Mouse (Mus musculus): ENCODE measurements around the gene Csta1. TPM values are rescaled to one million over a fixed set of nuclear protein-coding genes. Genes with fewer than 3 reads are reported as not detected.
"Not testable (repeated sequence)": the region's sequence is repeated elsewhere in the genome, so short reads cannot be mapped to it uniquely, and the experiment has no call there.

Csta1 gene
- 11.4 and 17.2 TPM in 2 replicates for polyA plus RNA-seq (2015; fragmentation: Nextera tagmentation; extraction: Ambion mirVana)

- no peaks in the 10 kb centered on the region for H3K9me3 ChIP-seq (replicated peaks)
- no peak within 1 kb of the TSS for H3K4me3 ChIP-seq (replicated peaks)
- no peak for ATAC-seq (ENCODE audit: insufficient number of reproducible peaks, low FRiP score, low TSS enrichment, low read depth)
- H3K9ac ChIP-seq: no peak within 1 kb of the TSS
- H3K4me2 ChIP-seq (replicated peaks): no peak within 1 kb of the TSS
- H3K36me3 ChIP-seq: no peaks in the 10 kb centered on the region
- no peaks in the 10 kb centered on the region for H3K27me3 ChIP-seq
- H3K27ac ChIP-seq (replicated peaks): peak within 1 kb of the TSS; percentile 39
- H3K4me1 ChIP-seq: no peaks in the 10 kb centered on the region
- 54% methylated on average over 1 of the region's 1 CpGs for WGBS
Measured at GRCm38 (mm10) chr16:36131141-36131540, at the start of gene Csta1. Csta1 (minus strand) TSS chr16:36131241.

- no peak for ATAC-seq (ENCODE audit: insufficient number of reproducible peaks, low FRiP score, low TSS enrichment, low read depth)
- WGBS: 77% methylated on average over 2 of the region's 2 CpGs
- no peak overlapping the region for H3K9ac ChIP-seq
- no peaks in the 10 kb centered on the region for H3K9me3 ChIP-seq (replicated peaks)
- no peaks in the 10 kb centered on the region for H3K4me1 ChIP-seq
- H3K27me3 ChIP-seq: no peaks in the 10 kb centered on the region
- H3K27ac ChIP-seq (replicated peaks): no peak overlapping the region
- no peaks in the 10 kb centered on the region for H3K36me3 ChIP-seq
- H3K4me2 ChIP-seq (replicated peaks): no peak overlapping the region
- H3K4me3 ChIP-seq (replicated peaks): no peak overlapping the region
Measured at GRCm38 (mm10) chr16:36179910-36180309, 48.9 kb upstream of the Csta1 start.

- Histone ChIP-seq H3K36me3 (no peaks in the 10 kb centered on the region), H3K27me3 (no peaks in the 10 kb centered on the region), H3K27ac (replicated peaks) (no peak overlapping the region), H3K4me3 (replicated peaks) (no peak overlapping the region), H3K4me1 (no peaks in the 10 kb centered on the region), H3K4me2 (replicated peaks) (no peak overlapping the region), H3K9ac (no peak overlapping the region), H3K9me3 (replicated peaks) (no peaks in the 10 kb centered on the region)
- ATAC-seq (ENCODE audit: insufficient number of reproducible peaks, low FRiP score, low TSS enrichment, low read depth): no peak
Measured at GRCm38 (mm10) chr16:36176108-36176507, 45.1 kb upstream of the Csta1 start.

- H3K4me2 ChIP-seq (replicated peaks); H3K4me3 ChIP-seq (replicated peaks); H3K36me3 ChIP-seq; H3K9ac ChIP-seq; H3K27ac ChIP-seq (replicated peaks); H3K9me3 ChIP-seq (replicated peaks); ATAC-seq (ENCODE audit: insufficient number of reproducible peaks, low FRiP score, low TSS enrichment, low read depth); H3K27me3 ChIP-seq; H3K4me1 ChIP-seq: not testable (repeated sequence)
- WGBS: 76% methylated on average over 9 of the region's 10 CpGs
Measured at GRCm38 (mm10) chr16:36167841-36168240, 36.8 kb upstream of the Csta1 start.

GRCm38 (mm10) chr16:36156402-36156975, 25.4 kb upstream of the Csta1 start, which contains the start of gene Stfa2l1:
Stfa2l1 (plus strand) TSS chr16:36156811.
- H3K36me3 ChIP-seq: no peaks in the 10 kb centered on the region
- no peak within 1 kb of the TSS for H3K4me3 ChIP-seq (replicated peaks)
- no peak within 1 kb of the TSS for H3K9ac ChIP-seq
- no peaks in the 10 kb centered on the region for H3K4me1 ChIP-seq
- H3K27ac ChIP-seq (replicated peaks): no peak within 1 kb of the TSS
- H3K27me3 ChIP-seq: no peaks in the 10 kb centered on the region
- H3K4me2 ChIP-seq (replicated peaks): no peak within 1 kb of the TSS
- H3K9me3 ChIP-seq (replicated peaks): no peaks in the 10 kb centered on the region
- no peak for ATAC-seq (ENCODE audit: insufficient number of reproducible peaks, low FRiP score, low TSS enrichment, low read depth)

GRCm38 (mm10) chr16:36138201-36138600, 7.2 kb upstream of the Csta1 start:
- H3K9ac ChIP-seq: no peak overlapping the region
- H3K4me3 ChIP-seq (replicated peaks): no peak overlapping the region
- H3K27me3 ChIP-seq: no peaks in the 10 kb centered on the region
- H3K4me2 ChIP-seq (replicated peaks): no peak overlapping the region
- H3K9me3 ChIP-seq (replicated peaks): no peaks in the 10 kb centered on the region
- ATAC-seq (ENCODE audit: insufficient number of reproducible peaks, low FRiP score, low TSS enrichment, low read depth): no peak
- WGBS: 76% methylated on average over 2 of the region's 2 CpGs
- no peak overlapping the region for H3K27ac ChIP-seq (replicated peaks)
- no peaks in the 10 kb centered on the region for H3K36me3 ChIP-seq
- H3K4me1 ChIP-seq: no peaks in the 10 kb centered on the region

GRCm38 (mm10) chr16:36128092-36128491, 2.9 kb downstream of the Csta1 start:
- WGBS: 84% methylated on average over 7 of the region's 7 CpGs

GRCm38 (mm10) chr16:36115751-36116150, 15.3 kb downstream of the Csta1 start:
- H3K4me2 ChIP-seq (replicated peaks); H3K36me3 ChIP-seq; ATAC-seq (ENCODE audit: insufficient number of reproducible peaks, low FRiP score, low TSS enrichment, low read depth); H3K4me1 ChIP-seq; H3K4me3 ChIP-seq (replicated peaks); H3K9ac ChIP-seq; H3K9me3 ChIP-seq (replicated peaks); H3K27ac ChIP-seq (replicated peaks); H3K27me3 ChIP-seq: not testable (repeated sequence)
- 91% methylated on average over 6 of the region's 6 CpGs for WGBS

More at GRCm38 (mm10) chr16:36128092-36128491, 2.9 kb downstream of the Csta1 start:
- Histone ChIP-seq H3K4me1 (no peaks in the 10 kb centered on the region), H3K9ac (no peak overlapping the region), H3K27ac (replicated peaks) (no peak overlapping the region), H3K9me3 (replicated peaks) (no peaks in the 10 kb centered on the region), H3K27me3 (no peaks in the 10 kb centered on the region), H3K4me2 (replicated peaks) (no peak overlapping the region), H3K4me3 (replicated peaks) (no peak overlapping the region), H3K36me3 (no peaks in the 10 kb centered on the region)
- ATAC-seq (ENCODE audit: insufficient number of reproducible peaks, low FRiP score, low TSS enrichment, low read depth): no peak

- ATAC-seq (ENCODE audit: insufficient number of reproducible peaks, low FRiP score, low TSS enrichment, low read depth); H3K27ac ChIP-seq (replicated peaks); H3K4me1 ChIP-seq; H3K4me2 ChIP-seq (replicated peaks); H3K4me3 ChIP-seq (replicated peaks); H3K27me3 ChIP-seq; H3K36me3 ChIP-seq; H3K9ac ChIP-seq; H3K9me3 ChIP-seq (replicated peaks): not testable (repeated sequence)
Measured at GRCm38 (mm10) chr16:36111486-36111885, 19.6 kb downstream of the Csta1 start.

GRCm38 (mm10) chr16:36102211-36102610, 28.8 kb downstream of the Csta1 start:
- no peak overlapping the region for H3K4me2 ChIP-seq (replicated peaks)
- H3K27me3 ChIP-seq: no peaks in the 10 kb centered on the region
- H3K27ac ChIP-seq (replicated peaks): no peak overlapping the region
- WGBS: 86% methylated on average over 1 of the region's 1 CpGs
- ATAC-seq (ENCODE audit: insufficient number of reproducible peaks, low FRiP score, low TSS enrichment, low read depth): no peak
- H3K9ac ChIP-seq: no peak overlapping the region
- H3K4me1 ChIP-seq: no peaks in the 10 kb centered on the region
- no peak overlapping the region for H3K4me3 ChIP-seq (replicated peaks)
- H3K9me3 ChIP-seq (replicated peaks): 0 out of 2 replicates have a peak, but pooled peaks cover 9% of the 10 kb centered on the region
- H3K36me3 ChIP-seq: no peaks in the 10 kb centered on the region

- no peaks in the 10 kb centered on the region for H3K36me3 ChIP-seq
- H3K4me2 ChIP-seq (replicated peaks): no peak overlapping the region
- no peaks in the 10 kb centered on the region for H3K4me1 ChIP-seq
- no peak for ATAC-seq (ENCODE audit: insufficient number of reproducible peaks, low FRiP score, low TSS enrichment, low read depth)
- no peak overlapping the region for H3K9ac ChIP-seq
- H3K4me3 ChIP-seq (replicated peaks): no peak overlapping the region
- 0 out of 2 replicates have a peak, but pooled peaks cover 9% of the 10 kb centered on the region for H3K9me3 ChIP-seq (replicated peaks)
- no peak overlapping the region for H3K27ac ChIP-seq (replicated peaks)
- WGBS: 86% methylated on average over 1 of the region's 1 CpGs
- H3K27me3 ChIP-seq: no peaks in the 10 kb centered on the region
Measured at GRCm38 (mm10) chr16:36101526-36101925, 29.5 kb downstream of the Csta1 start.

GRCm38 (mm10) chr16:36097813-36098499, 33.1 kb downstream of the Csta1 start:
- not testable (repeated sequence) for ATAC-seq (ENCODE audit: insufficient number of reproducible peaks, low FRiP score, low TSS enrichment, low read depth); H3K36me3 ChIP-seq; H3K4me2 ChIP-seq (replicated peaks); H3K27me3 ChIP-seq; H3K27ac ChIP-seq (replicated peaks); H3K4me1 ChIP-seq; H3K9ac ChIP-seq; H3K4me3 ChIP-seq (replicated peaks); H3K9me3 ChIP-seq (replicated peaks)
- WGBS: 82% methylated on average over 12 of the region's 12 CpGs
